Mouse (Mus musculus) liver, postnatal 0 days (tissue): ENCODE measurements around the gene Fam178b. TPM values are rescaled to one million over a fixed set of nuclear protein-coding genes. Genes with fewer than 3 reads are reported as not detected.

Source experiments
- ATAC-seq: fragments of 200-750 bp; cut with Nextera tagmentation; 2 replicates; pipeline ENCODE4 v1.8.0; 2017; ENCODE audit warnings: mild to moderate bottlenecking, moderate library complexity
- DNase-seq: peaks from one replicate; pipeline ENCODE4 v3.0.0-alpha.2; 2016
- H3K27ac ChIP-seq: fragments of 300-500 bp; sonication (generic); 2 replicates; pipeline ENCODE4 v1.5.1; 2014; ENCODE audit warnings: antibody characterized with exemption, moderate library complexity, mild to moderate bottlenecking, low read depth
- H3K27me3 ChIP-seq: fragments of 300-500 bp; sonication (generic); 2 replicates; pipeline ENCODE4 v1.6.1; 2014; ENCODE audit warnings: low read length, control low read depth, mixed read lengths; ENCODE audit not compliant: insufficient read depth
- H3K36me3 ChIP-seq: fragments of 300-500 bp; sonication (generic); replicated peaks from 2 replicates; pipeline ENCODE4 v1.6.1; 2014; ENCODE audit warnings: mild to moderate bottlenecking, control low read depth, low read length, moderate library complexity, mixed read lengths; ENCODE audit not compliant: insufficient read depth
- H3K4me1 ChIP-seq: fragments of 300-500 bp; sonication (generic); 2 replicates; pipeline ENCODE4 v1.6.1; 2014; ENCODE audit warnings: antibody characterized with exemption, mild to moderate bottlenecking, control low read depth; ENCODE audit not compliant: insufficient read depth
- H3K4me2 ChIP-seq: fragments of 300-500 bp; sonication (generic); 2 replicates; pipeline ENCODE4 v1.6.1; 2014; ENCODE audit warnings: low read depth, mild to moderate bottlenecking, low read length, moderate library complexity, mixed read lengths
- H3K4me3 ChIP-seq: fragments of 300-500 bp; sonication (generic); 2 replicates; pipeline ENCODE4 v1.5.1; 2014; ENCODE audit warnings: low read depth, low read length
- H3K9ac ChIP-seq: fragments of 300-500 bp; sonication (generic); replicated peaks from 2 replicates; pipeline ENCODE4 v1.6.1; 2014; ENCODE audit warnings: mild to moderate bottlenecking, moderate library complexity
- H3K9me3 ChIP-seq: fragments of 300-500 bp; sonication (generic); 2 replicates; pipeline ENCODE4 v1.6.1; 2016; ENCODE audit warnings: mild to moderate bottlenecking, control low read depth, low read length, mixed read lengths
- CTCF ChIP-seq: sonication (generic); IDR thresholded peaks from 2 replicates; pipeline ENCODE4 v1.5.1; 2016; ENCODE audit warnings: antibody characterized with exemption, low read depth
- EP300 ChIP-seq: IDR thresholded peaks from 2 replicates; pipeline ENCODE4 v1.6.1; 2016; ENCODE audit warnings: antibody characterized with exemption, low read depth, mild to moderate bottlenecking
- WGBS: fragments of 180-500 bp; shearing (Covaris S2); extraction: QIAGEN DNeasy Blood & Tissue Kit; methylation state at CpG from one replicate; pipeline ENCODE4 v1.1.7; 2014; ENCODE audit not compliant: insufficient replicate concordance; 5-methylcytosine and 5-hydroxymethylcytosine counted together
- polyA plus RNA-seq: library from polyadenylated mRNA; unstranded; fragments of >200 nt; fragmentation: Nextera tagmentation; extraction: Ambion mirVana; gene quantifications from 2 replicates; pipeline ENCODE4 v1.2.1, GENCODE M21; 2015

The Fam178b gene
- polyA plus RNA-seq, 1 experiment from 2014 or later: 0.16 TPM

DNA sequence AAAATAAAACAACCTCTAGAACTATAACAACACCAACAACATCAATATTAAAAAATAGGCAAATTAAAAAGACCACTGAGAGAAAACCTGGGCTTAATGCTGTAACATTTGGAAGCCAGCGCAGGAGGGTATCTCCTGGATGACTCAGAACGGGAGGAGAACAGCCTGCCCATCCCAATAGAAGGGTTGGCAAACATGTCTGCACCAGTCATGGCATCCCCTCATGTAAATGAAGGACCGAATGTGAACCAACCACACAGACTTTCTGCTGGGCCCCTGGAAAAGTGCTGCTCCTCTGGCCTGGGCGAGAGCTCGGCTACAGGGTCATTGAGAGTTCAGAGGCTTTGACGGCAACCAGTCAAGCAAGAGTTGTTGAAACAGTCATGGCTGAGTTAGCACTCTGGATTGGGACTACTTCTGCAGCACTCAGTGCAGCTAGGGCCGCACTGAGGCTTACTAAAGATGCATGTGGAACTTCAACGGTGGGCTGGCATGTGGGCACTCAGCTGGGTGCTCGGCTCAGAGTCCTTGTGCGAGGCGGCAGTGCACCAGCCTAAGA, 17.7 kb downstream of the Fam178b start:
- no peak for ATAC-seq
- Histone ChIP-seq H3K9me3 (no peaks in the 10 kb centered on the region), H3K9ac (no peak overlapping the region), H3K4me3 (no peak overlapping the region), H3K27ac (no peak overlapping the region), H3K4me2 (no peak overlapping the region), H3K4me1 (no peaks in the 10 kb centered on the region), H3K36me3 (no peaks in the 10 kb centered on the region), H3K27me3 (no peaks in the 10 kb centered on the region)
- no peak for DNase-seq
- 79% methylated on average over 11 of the region's 11 CpGs for WGBS
- TF ChIP-seq EP300 (no peak), CTCF (no peak)

DNA sequence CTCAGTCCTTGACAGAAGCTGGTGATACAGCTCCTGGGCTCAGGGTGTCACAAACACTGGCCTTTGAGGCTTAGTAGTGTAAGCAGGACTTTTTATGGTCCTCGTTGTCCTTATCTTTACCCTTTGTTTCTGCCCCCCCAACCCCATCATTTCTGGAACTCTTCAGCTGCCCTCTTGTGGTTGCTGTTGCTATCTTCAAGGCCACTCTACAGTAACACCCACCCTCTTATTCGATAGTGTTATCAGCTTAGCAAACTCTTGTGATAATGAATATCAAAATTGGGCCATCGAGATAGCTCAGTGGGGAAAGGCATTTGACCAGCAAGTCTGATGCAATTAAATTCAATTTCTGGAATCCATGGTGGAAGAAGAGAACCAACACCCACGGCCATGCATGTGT, 18.5 kb downstream of the Fam178b start:
- H3K4me2 ChIP-seq: no peak overlapping the region
- no peak overlapping the region for H3K9ac ChIP-seq
- WGBS: 46% methylated on average over 4 of the region's 4 CpGs
- no peaks in the 10 kb centered on the region for H3K4me1 ChIP-seq
- no peak for DNase-seq
- no peak for ATAC-seq
- no peaks in the 10 kb centered on the region for H3K27me3 ChIP-seq
- TF ChIP-seq CTCF (peak; percentile 58), EP300 (no peak)
- H3K9me3 ChIP-seq: no peaks in the 10 kb centered on the region
- H3K27ac ChIP-seq: no peak overlapping the region
- no peaks in the 10 kb centered on the region for H3K36me3 ChIP-seq
- no peak overlapping the region for H3K4me3 ChIP-seq

DNA sequence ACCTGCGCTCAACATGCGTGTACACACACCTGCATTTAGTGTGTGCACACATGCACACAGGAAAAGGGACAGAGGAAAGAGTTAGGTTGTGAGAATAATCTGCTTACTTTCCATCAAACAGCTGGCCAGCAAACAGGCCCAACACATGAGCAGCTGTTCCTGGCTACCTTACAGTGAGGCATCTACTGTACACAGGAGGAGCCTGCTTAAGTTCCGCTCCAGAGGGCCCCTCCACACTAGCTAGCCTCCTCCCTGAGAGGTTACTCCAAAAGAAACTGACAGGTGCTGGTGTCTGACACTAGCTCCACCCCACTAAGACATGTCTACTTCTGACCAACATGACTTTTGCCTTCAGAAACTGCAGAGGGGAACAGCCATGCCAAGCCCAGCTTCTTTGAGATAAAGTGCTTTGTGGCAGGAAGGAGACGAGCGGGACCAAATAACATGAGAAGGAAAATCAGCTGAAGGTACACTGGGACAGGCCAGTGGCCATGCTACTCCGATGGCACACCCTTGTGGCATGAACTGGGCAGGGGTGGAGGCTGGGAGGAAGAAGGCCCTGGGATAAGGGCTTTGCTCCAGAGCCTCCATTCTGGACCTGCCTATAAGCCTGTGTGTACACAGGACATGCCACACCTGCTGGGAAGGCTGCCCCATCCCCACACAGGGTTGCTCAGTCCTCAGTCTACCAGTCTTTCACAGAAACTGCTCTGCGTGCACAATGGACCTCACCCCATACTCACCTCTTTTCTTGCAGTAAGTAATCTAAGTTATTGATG, 24.2 kb downstream of the Fam178b start:
- Histone ChIP-seq H3K4me1 (no peaks in the 10 kb centered on the region), H3K4me3 (no peak overlapping the region), H3K4me2 (no peak overlapping the region), H3K9me3 (no peaks in the 10 kb centered on the region), H3K9ac (no peak overlapping the region), H3K36me3 (no peaks in the 10 kb centered on the region), H3K27ac (no peak overlapping the region), H3K27me3 (no peaks in the 10 kb centered on the region)
- no peak for ATAC-seq
- no peak for TF ChIP-seq CTCF
- TF ChIP-seq EP300: no peak
- WGBS: 62% methylated on average over 7 of the region's 7 CpGs
- no peak for DNase-seq

DNA sequence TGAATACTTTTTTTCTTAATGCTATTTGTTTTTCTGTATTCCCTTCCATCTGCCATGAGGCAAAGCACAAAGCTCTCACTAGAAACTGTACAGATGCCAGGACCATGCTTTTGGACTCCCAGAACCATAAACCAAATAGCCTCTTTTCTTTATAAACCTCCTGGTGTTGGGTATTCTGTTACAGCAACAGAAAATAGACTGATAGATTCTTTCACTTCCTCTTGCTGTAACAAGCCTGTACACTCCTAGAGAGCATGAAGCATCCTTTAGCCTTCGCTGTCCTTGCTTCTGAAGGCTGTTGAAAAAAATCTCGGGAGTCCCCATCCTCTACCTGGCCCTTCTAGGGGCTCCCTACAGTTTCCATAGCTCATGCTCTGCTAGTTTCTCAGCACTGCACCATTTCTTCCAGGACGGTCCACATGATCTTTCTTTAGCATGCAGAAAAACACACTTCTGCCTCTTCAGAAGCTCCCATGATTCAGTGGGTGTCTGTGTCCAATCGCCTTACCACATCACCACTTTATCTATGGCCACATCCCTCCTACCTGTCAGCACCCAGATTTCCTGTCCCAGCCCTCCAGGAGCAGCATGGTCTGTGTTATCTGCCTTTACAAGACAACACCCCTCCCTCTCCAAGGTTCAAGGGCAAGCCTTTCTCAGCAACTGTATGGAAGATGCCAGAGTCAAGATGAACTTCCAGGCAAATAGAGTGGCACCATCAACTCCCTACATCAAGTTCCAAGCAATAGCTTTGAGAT, 25.1 kb downstream of the Fam178b start:
- no peak for DNase-seq

DNA sequence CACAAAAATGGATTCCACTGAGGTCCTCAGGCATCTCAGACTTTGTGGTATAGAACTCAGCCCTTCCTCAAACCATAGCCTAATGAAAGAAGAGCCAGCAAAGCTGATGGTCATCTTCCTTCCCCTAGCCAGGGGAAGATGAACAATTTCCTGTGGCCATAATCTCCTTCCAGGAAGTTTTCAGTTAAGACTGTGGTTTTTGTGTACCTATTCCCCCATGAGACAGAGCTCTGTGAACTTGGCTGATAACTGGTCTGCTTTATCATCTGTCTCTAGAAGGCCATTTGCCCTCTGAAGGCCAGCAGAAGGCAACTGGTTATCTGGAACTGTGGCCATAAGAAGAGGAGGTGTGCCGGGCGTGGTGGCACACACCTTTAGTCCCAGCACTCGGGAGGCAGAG, 26.8 kb downstream of the Fam178b start:
- H3K4me3 ChIP-seq: no peak overlapping the region
- TF ChIP-seq CTCF (no peak), EP300 (no peak)
- no peak for DNase-seq
- no peak overlapping the region for H3K27ac ChIP-seq
- ATAC-seq: no peak
- H3K27me3 ChIP-seq: no peaks in the 10 kb centered on the region
- WGBS: 43% methylated on average over 3 of the region's 3 CpGs
- no peaks in the 10 kb centered on the region for H3K9me3 ChIP-seq
- H3K4me1 ChIP-seq: no peaks in the 10 kb centered on the region
- no peak overlapping the region for H3K4me2 ChIP-seq
- no peak overlapping the region for H3K9ac ChIP-seq
- H3K36me3 ChIP-seq: no peaks in the 10 kb centered on the region

More for the DNA sequence above, 25.1 kb downstream of the Fam178b start:
- no peak for ATAC-seq
- no peak overlapping the region for H3K4me2 ChIP-seq
- H3K4me3 ChIP-seq: no peak overlapping the region
- H3K27me3 ChIP-seq: no peaks in the 10 kb centered on the region
- H3K9me3 ChIP-seq: no peaks in the 10 kb centered on the region
- H3K27ac ChIP-seq: no peak overlapping the region
- no peaks in the 10 kb centered on the region for H3K36me3 ChIP-seq
- H3K9ac ChIP-seq: no peak overlapping the region
- H3K4me1 ChIP-seq: no peaks in the 10 kb centered on the region
- WGBS: 52% methylated on average over 4 of the region's 4 CpGs
- no peak for TF ChIP-seq CTCF
- 0 out of 2 replicates have a peak, but pooled peaks have one; percentile 46 for TF ChIP-seq EP300

DNA sequence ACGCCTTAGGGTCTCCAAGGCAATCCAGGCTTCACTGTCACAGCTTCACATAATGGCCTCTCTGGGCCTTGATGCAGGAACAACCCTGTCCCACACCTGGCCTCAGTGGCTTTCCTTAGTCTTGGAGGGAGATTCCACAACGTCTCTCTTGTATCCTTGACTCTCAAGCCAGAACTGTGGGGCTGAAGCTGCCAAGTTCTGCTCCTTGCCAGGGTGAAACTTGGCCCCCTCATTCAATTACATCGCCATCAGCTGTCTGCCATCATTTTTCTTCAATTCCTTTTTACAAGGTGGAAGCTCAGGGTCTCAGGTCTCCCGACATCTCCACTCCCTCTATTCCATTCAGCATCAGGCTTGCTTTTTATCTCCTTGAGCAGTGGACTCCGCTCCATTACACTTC, 27.9 kb downstream of the Fam178b start:
- Histone ChIP-seq H3K27me3 (no peaks in the 10 kb centered on the region), H3K36me3 (no peaks in the 10 kb centered on the region), H3K9me3 (no peaks in the 10 kb centered on the region), H3K27ac (no peak overlapping the region), H3K4me2 (no peak overlapping the region), H3K9ac (no peak overlapping the region), H3K4me1 (no peaks in the 10 kb centered on the region), H3K4me3 (no peak overlapping the region)
- 72% methylated on average over 5 of the region's 5 CpGs for WGBS
- no peak for ATAC-seq
- DNase-seq: no peak
- no peak for TF ChIP-seq EP300
- TF ChIP-seq CTCF: no peak
